Mouse (Mus musculus) splenic B cell, adult 2 months (primary cell): ENCODE measurements at regions not wholly inside any gene's neighbourhood (a gene's known extent, or its start where the extent isn't known, plus 50 kb on each side); places are given as distances from the start of the nearest gene placed in this dataset.

ENCODE experiments used
- DNase-seq: peaks from one replicate; pipeline ENCODE4 v3.0.0-alpha.2; 2011; ENCODE audit warnings: low read depth, low spot score
- H3K27me3 ChIP-seq: 2 replicates; pipeline ENCODE4 v1.6.1; 2012; ENCODE audit warnings: mild to moderate bottlenecking, low read length, moderate library complexity, mixed read lengths; ENCODE audit not compliant: control insufficient read depth, poor library complexity, insufficient read depth, severe bottlenecking
- H3K36me3 ChIP-seq: 2 replicates; pipeline ENCODE4 v1.6.1; 2012; ENCODE audit warnings: mild to moderate bottlenecking, low read length, moderate library complexity, mixed read lengths; ENCODE audit not compliant: control insufficient read depth, poor library complexity, insufficient read depth, severe bottlenecking

DNA sequence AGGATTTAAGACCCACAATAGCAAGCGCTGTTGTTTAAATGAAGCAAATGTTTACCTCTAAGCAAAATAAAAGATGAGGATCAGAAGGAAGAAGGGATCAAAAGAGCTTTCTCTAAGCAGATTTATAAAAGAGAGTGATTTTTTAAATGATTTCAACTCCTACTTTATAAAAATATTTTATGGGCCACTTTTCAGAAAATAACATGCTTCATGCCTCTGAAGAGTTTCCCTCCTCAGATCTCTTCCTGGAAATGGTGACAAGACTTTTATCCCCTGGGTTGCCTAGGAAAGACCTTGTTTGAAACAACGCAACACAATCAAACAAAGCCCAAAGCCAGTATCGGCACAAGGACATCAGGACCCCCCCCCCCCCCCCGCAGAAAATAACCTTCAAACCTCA is 265.6 kb upstream of the Sall1 start:
- no peaks in the 10 kb centered on the region for H3K27me3 ChIP-seq
- DNase-seq, result no peak

DNA sequence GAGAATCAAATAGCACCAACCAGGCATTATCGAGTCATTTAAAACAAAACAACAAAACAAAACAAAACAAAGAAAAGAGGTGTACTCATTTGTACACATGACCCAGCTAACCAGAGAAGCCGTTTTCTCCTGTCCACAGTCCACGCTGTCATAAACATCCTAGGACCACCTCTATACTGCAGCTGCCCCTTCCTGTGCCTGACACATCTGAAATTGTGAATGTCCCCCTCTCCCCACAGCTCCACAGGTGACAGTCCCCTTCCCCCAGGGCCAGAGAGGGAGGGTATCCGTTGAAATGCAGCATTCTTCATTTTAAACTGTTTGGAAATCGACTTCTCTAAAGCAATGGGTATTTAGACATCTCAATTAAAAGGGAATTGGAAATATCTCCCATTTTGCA is 265.0 kb upstream of the Sall1 start:
- Histone ChIP-seq H3K27me3 (no peaks in the 10 kb centered on the region), H3K36me3 (no peaks in the 10 kb centered on the region)
- DNase-seq, result no peak

More for the DNA sequence above, 265.6 kb upstream of the Sall1 start:
- H3K36me3 ChIP-seq, result no peaks in the 10 kb centered on the region

DNA sequence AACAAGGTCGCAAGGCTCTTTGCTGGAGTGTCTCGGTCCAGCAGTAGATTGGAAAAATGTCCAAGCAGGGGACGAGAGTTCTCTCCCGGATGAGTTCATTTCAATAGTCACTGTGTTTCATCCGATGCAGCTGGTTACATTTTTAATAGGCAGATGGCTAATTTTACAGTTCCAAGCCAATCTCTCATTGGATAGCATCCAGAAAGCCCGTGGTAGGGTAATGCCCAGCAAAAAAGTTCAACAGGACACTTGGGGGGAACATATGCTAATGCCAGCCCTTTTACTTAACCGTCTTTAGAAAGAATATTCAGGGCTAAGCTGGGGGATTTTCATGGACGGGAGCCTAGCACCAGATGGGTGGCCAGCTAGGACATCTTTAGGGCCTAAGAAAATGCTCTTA is 264.6 kb upstream of the Sall1 start:
- no peaks in the 10 kb centered on the region for H3K27me3 ChIP-seq
- H3K36me3 ChIP-seq, result no peaks in the 10 kb centered on the region
- no peak for DNase-seq

DNA sequence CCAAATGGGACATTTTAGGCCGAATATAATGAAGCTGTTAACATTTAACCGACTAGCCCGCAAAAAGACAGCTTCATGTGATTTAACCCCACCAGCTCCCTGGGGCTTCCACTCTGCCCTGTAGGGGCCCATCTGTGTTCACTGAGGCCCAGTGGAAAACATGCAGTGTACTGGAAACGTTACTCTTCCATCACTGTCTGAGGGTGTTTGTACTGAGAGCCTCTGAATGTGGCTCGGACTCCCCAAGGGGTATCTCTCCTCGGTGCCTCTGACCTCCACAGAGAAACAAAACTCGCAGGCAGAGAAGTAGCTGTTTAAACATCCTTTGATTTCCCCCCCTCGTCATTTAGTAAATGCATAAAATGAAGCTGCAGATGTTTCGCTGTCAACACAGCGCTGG is 263.6 kb upstream of the Sall1 start:
- DNase-seq, result no peak
- no peaks in the 10 kb centered on the region for H3K36me3 ChIP-seq

DNA sequence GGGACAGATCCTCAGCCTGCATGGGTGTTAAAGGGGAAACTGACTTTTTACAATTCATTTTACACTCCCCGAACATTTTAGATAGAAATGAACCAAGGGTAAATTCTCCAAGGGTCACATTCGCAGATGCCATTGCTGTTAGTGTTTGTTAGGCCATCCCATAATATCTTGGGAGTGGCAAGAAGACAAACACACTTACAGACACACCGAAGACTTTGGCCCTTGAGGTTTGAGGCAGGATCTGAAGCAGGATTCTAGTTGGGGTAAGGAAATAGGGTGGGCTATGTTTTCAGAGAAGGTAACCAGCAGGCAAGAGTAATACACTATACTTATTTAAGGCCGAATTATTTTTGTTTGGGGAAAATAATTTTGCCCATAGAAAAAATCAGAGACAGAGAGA is 263.1 kb upstream of the Sall1 start:
- Histone ChIP-seq H3K27me3 (no peaks in the 10 kb centered on the region), H3K36me3 (no peaks in the 10 kb centered on the region)
- no peak for DNase-seq

More for the DNA sequence above, 263.6 kb upstream of the Sall1 start:
- no peaks in the 10 kb centered on the region for H3K27me3 ChIP-seq

DNA sequence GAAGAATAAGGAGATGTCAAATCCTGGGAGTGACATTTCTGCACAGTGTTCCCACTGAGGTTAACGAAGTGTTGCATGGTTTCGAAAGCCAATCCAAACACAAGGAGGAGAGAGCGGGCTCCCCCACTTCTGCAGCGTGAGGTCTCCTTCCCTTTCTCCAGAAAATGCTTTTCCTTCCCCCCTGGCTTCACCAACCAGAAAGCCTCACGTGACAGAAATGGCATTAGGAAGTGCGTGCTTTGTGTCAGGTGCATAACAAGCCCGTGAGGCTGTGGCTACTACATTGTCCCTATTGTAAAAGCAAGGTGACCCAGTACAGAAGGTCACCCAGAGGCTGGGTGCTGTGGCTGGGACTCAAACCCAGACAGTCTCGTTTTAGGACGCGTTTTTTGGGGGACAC is 260.2 kb upstream of the Sall1 start:
- Histone ChIP-seq H3K27me3 (no peaks in the 10 kb centered on the region), H3K36me3 (no peaks in the 10 kb centered on the region)
- DNase-seq, result no peak

DNA sequence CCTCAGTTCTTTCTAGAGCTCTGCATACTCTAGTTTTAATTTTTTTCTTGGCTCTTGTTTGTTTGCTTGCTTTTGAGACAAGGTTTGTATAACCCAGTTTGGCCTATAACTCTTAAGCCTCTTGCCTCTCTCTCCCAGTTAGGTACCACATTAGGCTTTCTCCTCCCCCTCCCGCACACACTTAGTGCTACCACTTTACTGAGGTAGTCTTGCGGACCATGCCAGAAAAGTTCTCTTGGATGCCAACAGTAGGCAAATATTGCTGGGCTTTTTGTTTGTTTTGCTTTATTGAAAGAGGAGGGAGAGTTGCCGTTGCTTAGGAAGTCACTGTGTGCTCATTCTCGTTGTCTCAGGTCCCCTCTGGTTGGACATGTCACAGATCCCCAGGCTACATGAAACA is 259.4 kb upstream of the Sall1 start:
- H3K36me3 ChIP-seq, result no peaks in the 10 kb centered on the region
- no peak for DNase-seq
- no peaks in the 10 kb centered on the region for H3K27me3 ChIP-seq

DNA sequence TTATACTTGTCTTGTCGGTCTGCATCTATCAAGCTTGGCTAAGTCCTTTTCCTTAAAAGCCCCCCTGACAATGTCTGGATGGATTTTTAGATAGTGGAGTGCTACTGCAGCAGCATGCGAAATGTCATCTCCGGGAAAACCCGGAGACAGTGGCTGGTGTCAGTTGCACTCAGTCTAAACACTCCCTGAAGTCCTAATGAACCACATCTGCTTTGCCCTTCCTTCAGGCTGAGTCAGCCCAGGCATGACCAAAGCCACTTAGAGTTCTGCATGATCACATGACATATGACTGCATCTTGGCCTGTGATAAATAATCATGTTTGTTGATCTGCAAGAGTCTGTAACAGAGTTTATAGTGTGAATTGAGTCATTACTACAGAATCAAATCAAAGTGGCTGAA is 255.7 kb upstream of the Sall1 start:
- DNase-seq, result no peak
- no peaks in the 10 kb centered on the region for H3K36me3 ChIP-seq
- no peaks in the 10 kb centered on the region for H3K27me3 ChIP-seq

DNA sequence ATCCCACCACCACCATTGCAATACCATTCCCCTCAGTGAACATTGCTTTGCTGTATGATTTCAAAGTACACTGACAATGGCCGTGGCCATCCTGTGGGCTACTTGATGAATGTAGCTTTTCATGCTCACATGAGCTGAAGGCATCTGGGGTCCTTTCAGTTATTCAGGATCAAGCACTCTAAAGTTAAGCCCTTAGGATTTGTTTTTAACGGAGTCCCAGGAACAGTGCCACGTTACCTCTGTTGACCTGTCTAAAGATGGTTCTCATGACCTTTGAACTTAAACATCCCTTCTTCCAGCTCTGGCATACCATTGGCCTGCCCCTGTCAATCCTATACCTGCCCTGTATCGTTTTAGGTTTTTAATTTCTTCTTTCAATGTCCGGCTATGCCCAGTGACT is 251.7 kb upstream of the Sall1 start:
- Histone ChIP-seq H3K36me3 (no peaks in the 10 kb centered on the region), H3K27me3 (no peaks in the 10 kb centered on the region)
- no peak for DNase-seq

DNA sequence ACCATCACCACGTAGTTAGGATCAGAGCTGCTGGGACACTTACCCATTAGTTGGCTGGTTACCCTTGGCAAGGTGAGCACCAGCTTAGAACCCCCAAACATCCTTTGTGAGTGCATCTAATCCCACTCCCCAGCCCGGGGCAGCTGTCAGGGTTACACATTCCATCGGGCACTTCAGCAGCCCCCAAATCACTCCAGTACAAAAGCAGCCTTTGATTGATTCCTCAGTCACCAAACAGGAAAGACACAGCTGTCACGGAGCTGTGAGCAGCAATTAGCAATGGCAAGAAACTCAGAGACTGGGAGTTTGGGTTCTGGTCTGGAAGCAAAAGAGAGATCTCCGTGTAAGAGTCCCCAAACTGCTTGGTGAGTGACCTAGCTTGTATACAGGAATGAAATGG is 245.1 kb upstream of the Sall1 start:
- H3K27me3 ChIP-seq, result no peaks in the 10 kb centered on the region
- no peak for DNase-seq

DNA sequence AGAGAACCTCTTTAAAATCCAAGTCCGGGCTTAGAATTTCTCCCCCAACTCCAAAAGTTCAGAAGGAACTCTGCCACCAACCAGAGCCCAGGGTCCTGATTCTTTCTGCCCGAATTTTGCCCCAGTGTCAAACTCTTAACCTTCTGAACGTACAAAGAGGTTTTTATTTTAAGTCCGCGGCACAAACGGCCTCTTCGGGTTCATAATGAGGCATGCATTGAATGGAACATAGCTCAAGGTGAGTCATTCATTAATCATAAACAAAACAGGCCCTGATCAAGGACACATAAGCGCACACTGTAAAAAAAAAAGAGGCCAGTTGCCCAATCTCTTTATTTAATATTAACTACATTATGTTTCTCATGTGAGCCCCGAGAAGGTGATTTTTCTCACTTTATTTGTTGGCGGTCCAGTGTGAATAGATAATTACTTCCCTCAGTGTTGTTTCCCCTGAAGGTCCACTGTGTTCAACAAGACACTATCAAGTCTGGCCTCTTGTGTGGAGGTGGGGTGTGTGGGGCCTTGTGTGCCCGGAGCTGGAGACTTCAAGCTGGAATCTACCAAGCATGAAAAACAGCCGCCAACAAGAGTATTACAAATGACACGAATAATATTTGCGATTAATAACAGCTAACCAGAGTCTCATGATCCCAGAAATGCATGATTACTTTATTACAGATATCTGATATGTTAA is 241.1 kb upstream of the Sall1 start:
- DNase-seq, result no peak
- Histone ChIP-seq H3K27me3 (no peaks in the 10 kb centered on the region), H3K36me3 (no peaks in the 10 kb centered on the region)

More for the DNA sequence above, 245.1 kb upstream of the Sall1 start:
- no peaks in the 10 kb centered on the region for H3K36me3 ChIP-seq

DNA sequence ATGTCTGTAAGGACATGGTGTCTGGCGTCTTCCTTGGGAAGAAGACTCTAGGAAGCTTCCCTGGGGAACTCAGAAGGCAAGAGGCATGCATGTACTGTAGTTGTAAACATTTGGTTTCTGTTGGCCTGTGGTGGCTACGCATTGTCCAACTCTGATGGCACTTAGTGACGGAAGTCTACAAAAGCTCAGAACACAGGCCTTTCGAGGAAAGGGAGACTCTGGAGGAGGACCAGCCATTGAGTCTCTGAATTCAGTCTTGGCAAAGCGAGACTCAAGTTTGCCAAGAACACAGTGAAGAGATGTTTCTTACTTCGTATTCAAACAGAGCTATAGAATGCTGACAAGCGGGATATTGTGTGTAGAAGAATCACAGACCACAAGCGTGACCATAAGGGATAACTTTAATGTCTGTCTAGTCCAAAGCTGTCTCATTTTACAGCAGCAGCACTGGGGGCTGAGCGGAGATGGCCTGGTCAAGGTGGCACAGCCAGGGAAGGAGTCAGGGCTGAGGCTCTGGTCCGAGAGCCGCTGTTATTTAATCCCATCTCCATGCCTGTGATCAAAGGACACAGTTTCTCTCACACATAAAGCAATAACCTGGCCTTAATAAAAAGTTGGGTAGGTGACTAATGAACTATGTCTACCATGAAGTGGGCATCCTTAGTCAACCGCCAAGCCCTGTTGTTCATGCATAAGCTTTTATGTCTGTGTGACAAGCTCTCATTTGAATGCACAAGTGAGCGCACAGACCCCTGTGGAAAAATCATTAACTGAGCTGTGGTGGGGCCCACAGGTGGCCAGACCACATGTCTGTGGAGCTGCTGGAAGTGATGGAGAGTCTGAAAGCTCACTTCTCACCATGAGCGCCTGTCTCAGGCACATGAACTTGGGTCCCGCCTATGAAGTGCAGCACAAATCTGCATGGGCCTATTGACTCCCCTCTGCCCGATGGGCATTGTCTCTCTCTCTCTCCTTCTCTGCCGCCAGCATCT is 239.4 kb upstream of the Sall1 start:
- no peak for DNase-seq
- Histone ChIP-seq H3K36me3 (no peaks in the 10 kb centered on the region), H3K27me3 (no peaks in the 10 kb centered on the region)

DNA sequence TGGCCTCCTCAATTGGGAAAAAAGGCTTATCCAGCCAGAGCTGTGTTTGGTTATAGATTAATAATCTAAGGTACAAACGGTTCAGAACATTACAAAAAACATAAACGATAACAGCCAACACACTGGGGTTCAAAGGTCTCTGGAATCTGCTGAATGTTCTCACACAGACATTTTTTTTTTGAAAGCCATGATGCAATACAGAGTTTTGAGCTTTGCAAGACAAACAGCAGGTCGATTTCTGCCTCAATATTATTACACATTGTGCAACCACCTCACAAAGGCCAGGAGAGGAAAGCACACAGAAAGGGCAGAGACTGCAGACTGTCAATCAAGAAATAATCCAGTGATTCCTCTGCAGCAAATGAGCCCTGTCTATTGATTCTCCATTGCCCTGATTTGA is 235.9 kb upstream of the Sall1 start:
- Histone ChIP-seq H3K36me3 (no peaks in the 10 kb centered on the region), H3K27me3 (no peaks in the 10 kb centered on the region)
- DNase-seq, result no peak

DNA sequence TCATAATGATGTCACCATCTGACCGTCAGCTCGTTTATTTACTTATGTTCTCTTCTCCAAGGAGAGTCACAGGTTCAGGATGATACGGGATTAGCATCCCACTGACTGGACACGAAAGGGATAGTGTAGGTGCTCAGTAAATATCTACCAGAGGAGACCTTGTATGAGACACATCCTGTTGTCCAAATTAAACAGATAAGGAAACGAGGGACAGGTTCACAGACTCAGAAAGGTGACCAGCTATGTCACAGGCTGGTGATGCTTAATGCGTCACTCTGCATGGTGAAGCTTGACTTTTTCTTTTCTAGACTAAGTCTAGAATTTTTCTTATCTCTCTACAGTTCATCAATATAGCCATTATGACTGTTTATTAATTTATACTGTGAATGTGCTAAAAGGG is 235.2 kb upstream of the Sall1 start:
- DNase-seq, result no peak
- H3K27me3 ChIP-seq, result no peaks in the 10 kb centered on the region

DNA sequence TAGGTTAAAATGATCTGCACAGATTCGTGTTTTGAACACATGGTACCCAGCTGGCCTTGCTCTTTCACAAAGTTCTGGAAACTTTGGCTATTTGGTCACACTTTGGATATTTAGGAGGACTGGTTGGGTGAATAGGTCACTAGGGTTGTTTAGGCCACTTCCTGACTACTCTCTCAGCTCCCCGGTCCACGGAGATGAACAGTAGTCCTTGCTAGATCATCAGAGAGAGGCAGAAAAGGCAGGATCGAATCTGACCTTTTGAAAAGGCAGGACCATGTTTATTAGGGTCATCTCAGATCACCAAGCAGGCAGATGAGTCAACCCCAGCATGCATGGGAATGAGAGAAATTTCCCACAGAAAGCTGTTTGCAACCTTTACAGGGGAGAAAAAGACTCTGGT is 229.3 kb upstream of the Sall1 start:
- DNase-seq, result no peak
- no peaks in the 10 kb centered on the region for H3K36me3 ChIP-seq
- H3K27me3 ChIP-seq, result no peaks in the 10 kb centered on the region

More for the DNA sequence above, 235.2 kb upstream of the Sall1 start:
- no peaks in the 10 kb centered on the region for H3K36me3 ChIP-seq
